In the genomic region with DNA sequence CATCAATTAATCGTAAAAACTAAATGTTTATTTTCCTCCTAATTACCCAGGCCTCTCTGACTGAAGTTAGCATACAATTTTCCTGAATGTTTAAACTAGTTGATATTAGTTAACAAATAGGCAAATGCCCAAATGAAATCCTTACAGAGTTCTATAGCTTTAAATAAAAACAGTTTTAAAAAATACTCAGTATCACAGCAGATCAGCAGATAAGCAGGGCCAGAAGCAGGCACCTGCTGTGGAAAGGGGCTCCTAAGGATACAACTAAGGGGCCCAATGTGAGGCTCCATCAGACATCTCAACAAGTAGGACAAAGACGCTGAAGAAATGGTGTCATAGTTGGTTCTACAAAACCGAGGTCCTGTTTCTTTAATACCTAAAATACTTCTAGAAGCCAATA, we compare ENCODE assay signal across 19 mouse cellular contexts.
"Had no signal": no experiment of that assay in that cellular context is flagged by ENCODE, and none has a peak within 500 bp of the region (broad histone marks: within the 10 kb centered on the region; RNA-seq: fewer than 3 reads in every experiment).

No protein-coding gene starts in this region.

- H3K27me3 ChIP-seq: limb, embryonic 13.5 days; megakaryocyte, embryonic 14.5 days; midbrain, embryonic 13.5 days; neural tube, embryonic 13.5 days had no signal

- H3K27ac ChIP-seq: limb, embryonic 10.5 days; limb, embryonic 13.5 days; macrophage; midbrain, embryonic 10.5 days; midbrain, embryonic 13.5 days; neural tube, embryonic 13.5 days had no signal

- H3K4me3 ChIP-seq: limb, embryonic 10.5 days; limb, embryonic 13.5 days; megakaryocyte, embryonic 14.5 days; midbrain, embryonic 10.5 days; midbrain, embryonic 13.5 days; myocyte; neural tube, embryonic 13.5 days had no signal

- DNase-seq: kidney, adult 11 months; kidney, adult 9 months; kidney, postnatal 14 days; kidney, postnatal 4 days; lung, embryonic 14.5 days; retina, postnatal 1 day; thymus, adult 18-20 months; thymus, postnatal 36 days had no signal

- ATAC-seq: inflammation-experienced regulatory T-cells, adult 6 months; lung, postnatal 0 days; midbrain, embryonic 13.5 days; midbrain, embryonic 16.5 days had no signal

- H3K36me3 ChIP-seq: limb, embryonic 10.5 days; limb, embryonic 13.5 days; midbrain, embryonic 10.5 days; midbrain, embryonic 13.5 days; neural tube, embryonic 13.5 days had no signal

- H3K9ac ChIP-seq: limb, embryonic 13.5 days; lung, embryonic 14.5 days; midbrain, embryonic 13.5 days; neural tube, embryonic 13.5 days had no signal

- H3K9me3 ChIP-seq: limb, embryonic 10.5 days; limb, embryonic 13.5 days; megakaryocyte, embryonic 14.5 days; midbrain, embryonic 10.5 days; midbrain, embryonic 13.5 days; neural tube, embryonic 13.5 days had no signal

- H3K4me2 ChIP-seq: limb, embryonic 13.5 days; lung, embryonic 14.5 days; midbrain, embryonic 13.5 days; neural tube, embryonic 13.5 days had no signal
